Mouse (Mus musculus) lung, postnatal 0 days (tissue): ENCODE data around the gene Serpinb1b.

Experiments
- CTCF ChIP-seq: IDR thresholded peaks from 2 replicates; pipeline ENCODE4 v1.5.1; 2016; ENCODE audit warnings: antibody characterized with exemption, mild to moderate bottlenecking
- EP300 ChIP-seq: IDR thresholded peaks from 2 replicates; pipeline ENCODE4 v1.6.1; 2016; ENCODE audit warnings: antibody characterized with exemption, mild to moderate bottlenecking, control low read depth

- TF ChIP-seq CTCF (no peak), EP300 (no peak)
Measured at GRCm38 (mm10) chr13:33090546-33090945, 12.2 kb downstream of the Serpinb1b start.
